ENCODE assay signal across 11 mouse cellular contexts in genomic region chr10:78353196-78353595, GRCm38 (mm10). TPM values are rescaled to one million over a fixed set of nuclear protein-coding genes. Genes with fewer than 3 reads are reported as not detected.
A peak's percentile ranks its signal among the peaks of the same experiment; 100 is the strongest.
DNase-seq lines count a peak whose midpoint lies in the region; ATAC-seq lines count a peak whose summit lies in the region.
"Had no signal": no experiment of that assay in that cellular context is flagged by ENCODE, and none has a peak within 500 bp of the region (broad histone marks: within the 10 kb centered on the region; RNA-seq: fewer than 3 reads in every experiment).

No protein-coding gene starts in this region.

- no peaks in the 10 kb centered on the region for H3K9me3 ChIP-seq in forebrain, embryonic 12.5 days
- H3K9me3 ChIP-seq in forebrain, embryonic 11.5 days (ENCODE audit: control insufficient read depth, low read length): no peaks in the 10 kb centered on the region
- no peaks in the 10 kb centered on the region for H3K9me3 ChIP-seq in limb, embryonic 11.5 days (ENCODE audit: control insufficient read depth, low read length)
- no peaks in the 10 kb centered on the region for H3K9me3 ChIP-seq in limb, embryonic 10.5 days (replicated peaks)
- H3K9me3 ChIP-seq in hindbrain, embryonic 16.5 days (ENCODE audit: control insufficient read depth, low read length): no peaks in the 10 kb centered on the region
- H3K9me3 ChIP-seq in neural tube, embryonic 13.5 days: no peaks in the 10 kb centered on the region
- H3K9me3 ChIP-seq: embryonic facial prominence, embryonic 12.5 days had no signal

- no peak for DNase-seq in forebrain, embryonic 11.5 days (ENCODE audit: low spot score)
- no peak for DNase-seq in limb, embryonic 11.5 days (ENCODE audit: low spot score)
- DNase-seq in limb, embryonic 10.5 days (ENCODE audit: low spot score): no peak
- no peak for DNase-seq in thymus, postnatal 25 days
- no peak for DNase-seq in cerebellum, adult 11-12 months
- DNase-seq: gastrocnemius, postnatal 25 days; right cerebral cortex, adult 18-20 months had no signal

- 71% methylated on average over 4 of the region's 4 CpGs for WGBS in forebrain, embryonic 12.5 days
- WGBS in forebrain, embryonic 11.5 days: 59% methylated on average over 4 of the region's 4 CpGs
- WGBS in limb, embryonic 11.5 days: 32% methylated on average over 4 of the region's 4 CpGs
- 30% methylated on average over 4 of the region's 4 CpGs for WGBS in limb, embryonic 10.5 days
- WGBS in hindbrain, embryonic 16.5 days: 66% methylated on average over 4 of the region's 4 CpGs
- 49% methylated on average over 4 of the region's 4 CpGs for WGBS in neural tube, embryonic 13.5 days

- H3K36me3 ChIP-seq in forebrain, embryonic 12.5 days (replicated peaks): no peaks in the 10 kb centered on the region
- no peaks in the 10 kb centered on the region for H3K36me3 ChIP-seq in forebrain, embryonic 11.5 days (ENCODE audit: control insufficient read depth, insufficient read depth, low read length)
- H3K36me3 ChIP-seq in limb, embryonic 11.5 days (ENCODE audit: control insufficient read depth, insufficient read depth, low read length): no peaks in the 10 kb centered on the region
- no peaks in the 10 kb centered on the region for H3K36me3 ChIP-seq in limb, embryonic 10.5 days
- H3K36me3 ChIP-seq in hindbrain, embryonic 16.5 days (ENCODE audit: control insufficient read depth, insufficient read depth, low read length): no peaks in the 10 kb centered on the region
- no peaks in the 10 kb centered on the region for H3K36me3 ChIP-seq in neural tube, embryonic 13.5 days
- H3K36me3 ChIP-seq: embryonic facial prominence, embryonic 12.5 days had no signal

- no peak overlapping the region for H3K27ac ChIP-seq in forebrain, embryonic 12.5 days
- H3K27ac ChIP-seq in forebrain, embryonic 11.5 days (ENCODE audit: low read depth, low read length): no peak overlapping the region
- H3K27ac ChIP-seq in limb, embryonic 11.5 days (replicated peaks; ENCODE audit: low read depth, low read length): no peak overlapping the region
- H3K27ac ChIP-seq in limb, embryonic 10.5 days: no peak overlapping the region
- no peak overlapping the region for H3K27ac ChIP-seq in hindbrain, embryonic 16.5 days (ENCODE audit: low read depth, low read length)
- H3K27ac ChIP-seq in neural tube, embryonic 13.5 days (replicated peaks): no peak overlapping the region
- H3K27ac ChIP-seq: embryonic facial prominence, embryonic 12.5 days had no signal

- 0 out of 2 replicates have a peak, but pooled peaks cover 5% of the 10 kb centered on the region for H3K27me3 ChIP-seq in forebrain, embryonic 12.5 days
- no peaks in the 10 kb centered on the region for H3K27me3 ChIP-seq in forebrain, embryonic 11.5 days (ENCODE audit: control insufficient read depth, insufficient read depth, low read length)
- no peaks in the 10 kb centered on the region for H3K27me3 ChIP-seq in limb, embryonic 11.5 days (ENCODE audit: control insufficient read depth, insufficient read depth, low read length)
- H3K27me3 ChIP-seq in limb, embryonic 10.5 days (ENCODE audit: low read depth, poor library complexity, severe bottlenecking): no peaks in the 10 kb centered on the region
- H3K27me3 ChIP-seq in hindbrain, embryonic 16.5 days (replicated peaks; ENCODE audit: control insufficient read depth, insufficient read depth, low read length): no peaks in the 10 kb centered on the region
- no peaks in the 10 kb centered on the region for H3K27me3 ChIP-seq in neural tube, embryonic 13.5 days
- H3K27me3 ChIP-seq: embryonic facial prominence, embryonic 12.5 days had no signal

- no peak overlapping the region for H3K4me2 ChIP-seq in forebrain, embryonic 12.5 days
- H3K4me2 ChIP-seq in forebrain, embryonic 11.5 days (ENCODE audit: low read depth, low read length, severe bottlenecking): no peak overlapping the region
- no peak overlapping the region for H3K4me2 ChIP-seq in limb, embryonic 11.5 days (ENCODE audit: low read depth, severe bottlenecking)
- H3K4me2 ChIP-seq in hindbrain, embryonic 16.5 days (ENCODE audit: low read length): no peak overlapping the region; the same call in 1 of the 2 replicates
- peak overlapping the region; percentile 92 for H3K4me2 ChIP-seq in neural tube, embryonic 13.5 days

- no peak for ATAC-seq in forebrain, embryonic 12.5 days (ENCODE audit: low FRiP score)
- no peak for ATAC-seq in forebrain, embryonic 11.5 days (replicated peaks; ENCODE audit: low FRiP score)
- ATAC-seq in limb, embryonic 11.5 days (ENCODE audit: insufficient number of reproducible peaks, low FRiP score, low TSS enrichment, low read depth): no peak
- ATAC-seq in hindbrain, embryonic 16.5 days: no peak
- peak; percentile 19; the same call in 1 of the 2 replicates for ATAC-seq in neural tube, embryonic 13.5 days (ENCODE audit: low read depth)

- peaks cover 27% of the 10 kb centered on the region for H3K4me1 ChIP-seq in forebrain, embryonic 12.5 days
- H3K4me1 ChIP-seq in forebrain, embryonic 11.5 days (replicated peaks; ENCODE audit: control insufficient read depth, insufficient read depth, low read length): peaks cover 10% of the 10 kb centered on the region
- peaks cover 16% of the 10 kb centered on the region for H3K4me1 ChIP-seq in limb, embryonic 11.5 days (ENCODE audit: control insufficient read depth, insufficient read depth, low read length)
- peaks cover 49% of the 10 kb centered on the region for H3K4me1 ChIP-seq in limb, embryonic 10.5 days
- H3K4me1 ChIP-seq in hindbrain, embryonic 16.5 days (ENCODE audit: control insufficient read depth, insufficient read depth, low read depth, low read length): peaks cover 29% of the 10 kb centered on the region
- H3K4me1 ChIP-seq in neural tube, embryonic 13.5 days (replicated peaks): peaks cover 38% of the 10 kb centered on the region

- no peak overlapping the region for H3K4me3 ChIP-seq in forebrain, embryonic 12.5 days (replicated peaks)
- no peak overlapping the region for H3K4me3 ChIP-seq in forebrain, embryonic 11.5 days (ENCODE audit: low read depth, low read length)
- H3K4me3 ChIP-seq in limb, embryonic 11.5 days (ENCODE audit: low read depth, low read length): no peak overlapping the region
- no peak overlapping the region for H3K4me3 ChIP-seq in limb, embryonic 10.5 days
- no peak overlapping the region for H3K4me3 ChIP-seq in hindbrain, embryonic 16.5 days (ENCODE audit: low read length)
- H3K4me3 ChIP-seq in neural tube, embryonic 13.5 days: peak overlapping the region; percentile 98; the same call in 1 of the 2 replicates

- H3K9ac ChIP-seq in forebrain, embryonic 12.5 days: 0 out of 2 replicates have a peak overlapping the region, but pooled peaks have one; percentile 98
- H3K9ac ChIP-seq in forebrain, embryonic 11.5 days (ENCODE audit: low read length): no peak overlapping the region
- H3K9ac ChIP-seq in limb, embryonic 11.5 days (ENCODE audit: low read length): peak overlapping the region; percentile 7; the same call in 1 of the 2 replicates
- H3K9ac ChIP-seq in hindbrain, embryonic 16.5 days (ENCODE audit: low read depth, low read length): peak overlapping the region; percentile 20; the same call in 1 of the 2 replicates
- H3K9ac ChIP-seq in neural tube, embryonic 13.5 days: 0 out of 2 replicates have a peak overlapping the region, but pooled peaks have one; percentile 99

RNA-seq across cellular contexts. Expression of gene Agpat3, which starts 0.9 kb away (rescaled TPM):
- 52.5 and 58.0 TPM in 2 replicates for polyA plus RNA-seq in forebrain, embryonic 12.5 days (2016; fragmentation: Nextera tagmentation; extraction: Ambion mirVana)
- polyA plus RNA-seq in forebrain, embryonic 11.5 days (2014; fragmentation: Nextera tagmentation; extraction: Ambion mirVana): 52.3 and 57.9 TPM in 2 replicates
- polyA plus RNA-seq in limb, embryonic 11.5 days (2014; fragmentation: Nextera tagmentation; extraction: Ambion mirVana): 37.4 and 38.0 TPM in 2 replicates
- polyA plus RNA-seq in limb, embryonic 10.5 days (2016; fragmentation: Nextera tagmentation; extraction: Ambion mirVana): 38.7 and 38.8 TPM in 2 replicates
- 44.0 and 70.1 TPM in 2 replicates for polyA plus RNA-seq in hindbrain, embryonic 16.5 days (2015; fragmentation: Nextera tagmentation; extraction: Ambion mirVana)
- 59.3 and 64.0 TPM in 2 replicates for polyA plus RNA-seq in neural tube, embryonic 13.5 days (2015; fragmentation: Nextera tagmentation; extraction: Ambion mirVana)

RNA-seq across cellular contexts. Expression of gene Rrp1, which starts 59.6 kb away (rescaled TPM):
- polyA plus RNA-seq in forebrain, embryonic 12.5 days (2016; fragmentation: Nextera tagmentation; extraction: Ambion mirVana): 326 and 329 TPM in 2 replicates
- polyA plus RNA-seq in forebrain, embryonic 11.5 days (2014; fragmentation: Nextera tagmentation; extraction: Ambion mirVana): 290 and 324 TPM in 2 replicates
- polyA plus RNA-seq in limb, embryonic 11.5 days (2014; fragmentation: Nextera tagmentation; extraction: Ambion mirVana): 272 and 283 TPM in 2 replicates
- 355 and 359 TPM in 2 replicates for polyA plus RNA-seq in limb, embryonic 10.5 days (2016; fragmentation: Nextera tagmentation; extraction: Ambion mirVana)
- polyA plus RNA-seq in hindbrain, embryonic 16.5 days (2015; fragmentation: Nextera tagmentation; extraction: Ambion mirVana): 422 and 440 TPM in 2 replicates
- 365 and 462 TPM in 2 replicates for polyA plus RNA-seq in neural tube, embryonic 13.5 days (2015; fragmentation: Nextera tagmentation; extraction: Ambion mirVana)
